In the genomic region with DNA sequence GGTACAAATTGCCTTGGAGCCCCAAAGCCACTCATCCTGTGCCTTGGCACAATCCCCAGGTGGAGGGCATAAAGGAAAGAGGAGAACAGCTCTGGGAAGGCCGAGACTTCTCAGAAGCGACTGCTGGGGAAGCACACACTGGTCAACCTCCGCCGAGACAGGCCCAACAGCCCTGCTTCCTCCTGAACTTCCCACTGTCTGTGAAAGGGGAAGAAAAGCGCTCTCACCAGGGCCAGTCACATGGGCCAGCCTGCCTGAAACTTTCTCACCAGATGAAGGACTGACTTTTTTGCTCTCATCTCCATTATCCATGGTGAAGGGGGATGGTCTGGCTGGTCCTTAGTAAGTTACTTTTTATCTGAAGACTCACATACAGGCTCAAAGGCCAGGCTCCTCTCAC, we compare ENCODE assay signal across 10 mouse cellular contexts.
DNase-seq lines count a peak whose midpoint lies in the region; ATAC-seq and TF ChIP-seq lines count a peak whose summit lies in the region.
"Had no signal": no experiment of that assay in that cellular context is flagged by ENCODE, and none has a peak within 500 bp of the region (broad histone marks: within the 10 kb centered on the region; RNA-seq: fewer than 3 reads in every experiment).

No protein-coding gene starts in this region.

- no peak for ATAC-seq in heart, embryonic 15.5 days (replicated peaks; ENCODE audit: insufficient number of reproducible peaks, insufficient read depth, low FRiP score, low read depth)
- ATAC-seq in liver, postnatal 0 days: peak; percentile 35; the same call in 1 of the 2 replicates
- ATAC-seq in CD4-positive, CD25-positive, alpha-beta regulatory T cell, adult 4 months: no peak

- no peak for TF ChIP-seq CTCF in thymus, adult 2 months (IDR thresholded peaks at IDR 0.05; ENCODE audit: borderline replicate concordance, control insufficient read depth, extremely low read depth, insufficient read depth, low read length, poor library complexity)
- TF ChIP-seq CTCF in liver, postnatal 0 days (IDR thresholded peaks at IDR 0.05; ENCODE audit: low read depth): no peak

- WGBS in heart, embryonic 15.5 days: 61% methylated on average over 5 of the region's 5 CpGs
- WGBS in thymus, adult 2 months: 76% methylated on average over 5 of the region's 5 CpGs
- WGBS in liver, postnatal 0 days (ENCODE audit: insufficient replicate concordance): 36% methylated on average over 5 of the region's 5 CpGs

- TF ChIP-seq EP300 in liver, postnatal 0 days (IDR thresholded peaks at IDR 0.05; ENCODE audit: low read depth): no peak

- no peak for TF ChIP-seq POLR2A in thymus, adult 2 months (IDR thresholded peaks at IDR 0.05; ENCODE audit: control insufficient read depth, extremely low read depth, insufficient read depth, low read length, poor library complexity)

- peaks cover 36% of the 10 kb centered on the region for H3K4me1 ChIP-seq in heart, embryonic 15.5 days (replicated peaks)
- H3K4me1 ChIP-seq in thymus, adult 2 months (replicated peaks; ENCODE audit: control insufficient read depth, insufficient read depth, low read length): peaks cover 36% of the 10 kb centered on the region
- peaks cover 25% of the 10 kb centered on the region for H3K4me1 ChIP-seq in liver, postnatal 0 days (ENCODE audit: insufficient read depth)

- DNase-seq in heart, postnatal 36 days: no peak
- no peak for DNase-seq in thymus, adult 2 months
- DNase-seq in thymus, postnatal 4 days: no peak
- DNase-seq in liver, postnatal 0 days: peak; percentile 26
- no peak for DNase-seq in gastrocnemius, postnatal 4 days (ENCODE audit: low spot score in 2 of 2)
- DNase-seq in retina, embryonic 14.5 days (ENCODE audit: low spot score): no peak
- DNase-seq: cerebellum, adult 8-10 months; kidney, adult 18-20 months had no signal

- H3K4me2 ChIP-seq in heart, embryonic 15.5 days: no peak overlapping the region
- peak overlapping the region; percentile 19; the same call in 1 of the 2 replicates for H3K4me2 ChIP-seq in liver, postnatal 0 days (ENCODE audit: low read depth, low read length)

- H3K27me3 ChIP-seq in heart, embryonic 15.5 days: no peaks in the 10 kb centered on the region
- no peaks in the 10 kb centered on the region for H3K27me3 ChIP-seq in thymus, adult 2 months (ENCODE audit: control insufficient read depth, insufficient read depth, low read length)
- H3K27me3 ChIP-seq in liver, postnatal 0 days (ENCODE audit: insufficient read depth, low read length): no peaks in the 10 kb centered on the region

- H3K4me3 ChIP-seq in heart, embryonic 15.5 days: no peak overlapping the region
- no peak overlapping the region for H3K4me3 ChIP-seq in thymus, adult 2 months (ENCODE audit: control insufficient read depth, insufficient read depth, low read length)
- no peak overlapping the region for H3K4me3 ChIP-seq in liver, postnatal 0 days (ENCODE audit: low read depth, low read length)

- H3K9me3 ChIP-seq in heart, embryonic 15.5 days (replicated peaks): no peaks in the 10 kb centered on the region
- no peaks in the 10 kb centered on the region for H3K9me3 ChIP-seq in liver, postnatal 0 days (ENCODE audit: low read length)

- intact Hi-C loops in heart, postnatal 36 days (cut with DNase I): no loop called here

- no peak overlapping the region for H3K9ac ChIP-seq in heart, embryonic 15.5 days
- no peak overlapping the region; the same call in 1 of the 2 replicates for H3K9ac ChIP-seq in liver, postnatal 0 days (replicated peaks)

- peaks cover 9% of the 10 kb centered on the region; the same call in 1 of the 2 replicates for H3K36me3 ChIP-seq in heart, embryonic 15.5 days
- peaks cover 17% of the 10 kb centered on the region for H3K36me3 ChIP-seq in thymus, adult 2 months (ENCODE audit: control insufficient read depth, insufficient read depth, low read length)
- H3K36me3 ChIP-seq in liver, postnatal 0 days (replicated peaks; ENCODE audit: insufficient read depth, low read length): peaks cover 6% of the 10 kb centered on the region; the same call in 1 of the 2 replicates

- H3K27ac ChIP-seq in heart, embryonic 15.5 days: peak overlapping the region; percentile 55; the same call in 1 of the 2 replicates
- peak overlapping the region; percentile 56; the same call in 1 of the 2 replicates for H3K27ac ChIP-seq in thymus, adult 2 months (ENCODE audit: control insufficient read depth, insufficient read depth, low read length)
- peak overlapping the region; percentile 85 for H3K27ac ChIP-seq in liver, postnatal 0 days (ENCODE audit: low read depth)
